Mouse (Mus musculus): ENCODE data around the gene Slc16a8.
A peak's percentile ranks its signal among the peaks of the same experiment; 100 is the strongest.

The Slc16a8 gene

GRCm38 (mm10) chr15:79261095-79261725 is 6.6 kb upstream of the Slc16a8 start:
- TF ChIP-seq NANOG (IDR thresholded peaks at IDR 0.05; ENCODE audit: borderline replicate concordance, low read length) (no peak), POU5F1 (IDR thresholded peaks at IDR 0.05; ENCODE audit: borderline replicate concordance, low read length) (no peak), CTCF (conservative IDR thresholded peaks at IDR 0.05; ENCODE audit: low read length) (no peak)
- Histone ChIP-seq H3K27me3 (ENCODE audit: insufficient read depth, low read length) (peaks cover 56% of the 10 kb centered on the region), H3K4me3 (replicated peaks; ENCODE audit: low read length) (peak overlapping the region; percentile 82), H3K4me1 (replicated peaks; ENCODE audit: low read depth, low read length) (peaks cover 18% of the 10 kb centered on the region), H3K36me3 (ENCODE audit: insufficient read depth, low read length) (no peaks in the 10 kb centered on the region), H3K9me3 (ENCODE audit: low read length) (no peaks in the 10 kb centered on the region)

DNA sequence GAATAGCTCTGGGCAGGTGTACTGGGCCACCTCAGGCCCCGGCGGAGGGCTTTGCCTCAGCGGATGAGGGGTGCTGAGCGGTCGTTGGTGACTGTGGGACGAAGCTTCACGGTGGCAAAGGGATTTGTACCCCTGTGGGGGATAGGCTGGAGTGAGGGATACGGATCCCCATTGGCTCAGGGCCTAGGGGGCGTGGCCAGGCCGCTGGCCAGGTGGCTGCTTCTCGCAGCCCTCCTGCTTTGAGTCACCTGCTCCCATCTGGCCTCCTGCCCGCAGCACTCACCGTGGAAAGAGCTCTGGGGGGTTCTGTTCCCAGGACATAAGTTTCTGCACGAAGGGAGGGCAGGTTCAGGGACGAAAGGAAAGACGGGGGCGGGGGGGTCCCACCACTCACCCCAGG is 4.0 kb upstream of the Slc16a8 start:
- Histone ChIP-seq H3K27me3 (ENCODE audit: insufficient read depth, low read length) (peaks cover 67% of the 10 kb centered on the region), H3K4me3 (replicated peaks; ENCODE audit: low read length) (peak overlapping the region; percentile 70), H3K9me3 (ENCODE audit: low read length) (no peaks in the 10 kb centered on the region), H3K4me1 (replicated peaks; ENCODE audit: low read depth, low read length) (peaks cover 28% of the 10 kb centered on the region), H3K36me3 (ENCODE audit: insufficient read depth, low read length) (no peaks in the 10 kb centered on the region)
- no peak for TF ChIP-seq CTCF (conservative IDR thresholded peaks at IDR 0.05; ENCODE audit: low read length)
- no peak for TF ChIP-seq NANOG (IDR thresholded peaks at IDR 0.05; ENCODE audit: borderline replicate concordance, low read length)
- TF ChIP-seq POU5F1 (IDR thresholded peaks at IDR 0.05; ENCODE audit: borderline replicate concordance, low read length), result no peak

GRCm38 (mm10) chr15:79252580-79252979 is 2.0 kb downstream of the Slc16a8 start:
- TF ChIP-seq POU5F1 (IDR thresholded peaks at IDR 0.05; ENCODE audit: borderline replicate concordance, low read length), result no peak
- peaks cover 32% of the 10 kb centered on the region for H3K36me3 ChIP-seq (ENCODE audit: insufficient read depth, low read length)
- no peaks in the 10 kb centered on the region for H3K9me3 ChIP-seq (ENCODE audit: low read length)
- H3K27me3 ChIP-seq (ENCODE audit: insufficient read depth, low read length), result peaks cover 41% of the 10 kb centered on the region
- peaks cover 54% of the 10 kb centered on the region for H3K4me1 ChIP-seq (replicated peaks; ENCODE audit: low read depth, low read length)
- peak overlapping the region; percentile 75 for H3K4me3 ChIP-seq (replicated peaks; ENCODE audit: low read length)

- peak overlapping the region; percentile 75 for H3K4me3 ChIP-seq (replicated peaks; ENCODE audit: low read length)
- H3K27me3 ChIP-seq (ENCODE audit: insufficient read depth, low read length), result peaks cover 41% of the 10 kb centered on the region
- peaks cover 37% of the 10 kb centered on the region for H3K36me3 ChIP-seq (ENCODE audit: insufficient read depth, low read length)
- peaks cover 54% of the 10 kb centered on the region for H3K4me1 ChIP-seq (replicated peaks; ENCODE audit: low read depth, low read length)
- TF ChIP-seq NANOG (IDR thresholded peaks at IDR 0.05; ENCODE audit: borderline replicate concordance, low read length) (no peak), POU5F1 (IDR thresholded peaks at IDR 0.05; ENCODE audit: borderline replicate concordance, low read length) (no peak)
- no peaks in the 10 kb centered on the region for H3K9me3 ChIP-seq (ENCODE audit: low read length)
Observed at GRCm38 (mm10) chr15:79251781-79252491, 2.6 kb downstream of the Slc16a8 start.

DNA sequence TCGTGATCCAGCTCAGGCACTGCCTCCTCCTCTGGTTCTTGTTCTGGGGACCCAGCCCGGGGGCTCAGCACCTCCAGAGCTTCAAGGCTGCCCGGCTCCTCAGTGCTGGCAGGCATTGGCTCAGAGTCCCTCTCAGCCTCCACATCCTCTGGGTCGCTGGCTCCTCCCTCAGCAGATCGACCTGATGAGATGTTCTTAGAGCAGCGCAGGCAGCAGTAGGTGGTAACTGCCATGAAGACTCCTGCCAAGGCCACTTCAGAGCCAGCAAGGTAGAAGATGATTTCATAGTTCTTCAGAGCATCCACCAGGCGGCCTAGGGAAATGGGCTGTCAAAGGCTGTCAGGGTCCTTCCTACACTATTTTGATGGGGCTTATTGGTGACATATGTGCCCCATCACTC is 3.4 kb downstream of the Slc16a8 start:
- Histone ChIP-seq H3K9me3 (ENCODE audit: low read length) (no peaks in the 10 kb centered on the region), H3K4me1 (replicated peaks; ENCODE audit: low read depth, low read length) (peaks cover 54% of the 10 kb centered on the region)
- TF ChIP-seq POU5F1 (IDR thresholded peaks at IDR 0.05; ENCODE audit: borderline replicate concordance, low read length), result no peak

GRCm38 (mm10) chr15:79250236-79250635 is 4.3 kb downstream of the Slc16a8 start:
- peaks cover 35% of the 10 kb centered on the region for H3K27me3 ChIP-seq (ENCODE audit: insufficient read depth, low read length)
- TF ChIP-seq NANOG (IDR thresholded peaks at IDR 0.05; ENCODE audit: borderline replicate concordance, low read length) (no peak), CTCF (conservative IDR thresholded peaks at IDR 0.05; ENCODE audit: low read length) (no peak), POU5F1 (IDR thresholded peaks at IDR 0.05; ENCODE audit: borderline replicate concordance, low read length) (no peak)

More for the DNA sequence above, 3.4 kb downstream of the Slc16a8 start:
- peaks cover 41% of the 10 kb centered on the region for H3K27me3 ChIP-seq (ENCODE audit: insufficient read depth, low read length)
- peaks cover 45% of the 10 kb centered on the region for H3K36me3 ChIP-seq (ENCODE audit: insufficient read depth, low read length)
- H3K4me3 ChIP-seq (replicated peaks; ENCODE audit: low read length), result 0 out of 2 replicates have a peak overlapping the region, but pooled peaks have one; percentile 75

DNA sequence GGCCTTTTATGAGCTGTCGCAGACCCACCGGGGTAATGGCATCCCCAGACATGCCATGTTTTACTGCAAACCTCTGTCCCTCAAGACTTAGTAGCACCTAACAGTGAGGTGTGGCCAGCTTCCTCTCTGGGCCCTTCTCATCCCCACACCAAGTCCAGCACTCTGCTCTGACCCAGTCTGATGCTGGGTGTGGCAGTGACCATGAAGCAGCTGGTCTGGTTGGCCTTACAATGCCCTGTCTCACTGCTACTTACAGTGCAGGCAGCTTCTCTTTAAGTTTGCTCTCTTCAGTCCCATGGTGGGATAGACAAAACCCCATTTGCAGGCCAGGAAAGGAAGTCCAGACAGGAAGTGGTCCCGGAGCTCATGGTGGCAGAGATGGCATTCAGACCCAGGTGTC is 9.2 kb downstream of the Slc16a8 start:
- Histone ChIP-seq H3K9me3 (ENCODE audit: low read length) (no peaks in the 10 kb centered on the region), H3K36me3 (ENCODE audit: insufficient read depth, low read length) (peaks cover 94% of the 10 kb centered on the region), H3K4me1 (replicated peaks; ENCODE audit: low read depth, low read length) (peaks cover 43% of the 10 kb centered on the region), H3K4me3 (replicated peaks; ENCODE audit: low read length) (no peak overlapping the region), H3K27me3 (ENCODE audit: insufficient read depth, low read length) (no peaks in the 10 kb centered on the region)
- TF ChIP-seq NANOG (IDR thresholded peaks at IDR 0.05; ENCODE audit: borderline replicate concordance, low read length) (no peak), POU5F1 (IDR thresholded peaks at IDR 0.05; ENCODE audit: borderline replicate concordance, low read length) (no peak), CTCF (conservative IDR thresholded peaks at IDR 0.05; ENCODE audit: low read length) (no peak)

More at GRCm38 (mm10) chr15:79250236-79250635, 4.3 kb downstream of the Slc16a8 start:
- H3K9me3 ChIP-seq (ENCODE audit: low read length), result no peaks in the 10 kb centered on the region
- H3K4me3 ChIP-seq (replicated peaks; ENCODE audit: low read length), result no peak overlapping the region
- H3K36me3 ChIP-seq (ENCODE audit: insufficient read depth, low read length), result peaks cover 54% of the 10 kb centered on the region
- peaks cover 50% of the 10 kb centered on the region for H3K4me1 ChIP-seq (replicated peaks; ENCODE audit: low read depth, low read length)

- Histone ChIP-seq H3K27me3 (ENCODE audit: insufficient read depth, low read length) (no peaks in the 10 kb centered on the region), H3K36me3 (ENCODE audit: insufficient read depth, low read length) (peaks cover 94% of the 10 kb centered on the region), H3K4me3 (replicated peaks; ENCODE audit: low read length) (no peak overlapping the region), H3K4me1 (replicated peaks; ENCODE audit: low read depth, low read length) (peaks cover 39% of the 10 kb centered on the region), H3K9me3 (ENCODE audit: low read length) (no peaks in the 10 kb centered on the region)
- no peak for TF ChIP-seq CTCF (conservative IDR thresholded peaks at IDR 0.05; ENCODE audit: low read length)
- no peak for TF ChIP-seq NANOG (IDR thresholded peaks at IDR 0.05; ENCODE audit: borderline replicate concordance, low read length)
- TF ChIP-seq POU5F1 (IDR thresholded peaks at IDR 0.05; ENCODE audit: borderline replicate concordance, low read length), result no peak
Observed at GRCm38 (mm10) chr15:79244071-79244893, 10.3 kb downstream of the Slc16a8 start.
